Mouse (Mus musculus): Measurements from ENCODE around the gene Bcar3. TPM values are rescaled to one million over a fixed set of nuclear protein-coding genes. Genes with fewer than 3 reads are reported as not detected.

Gene Bcar3
- polyA plus RNA-seq, 1 experiment = 8.2 TPM

- no peak for DNase-seq
- WGBS = 90% methylated on average over 12 of the region's 12 CpGs
- TF ChIP-seq POLR2A (IDR thresholded peaks at IDR 0.05; ENCODE audit: control insufficient read depth, extremely low read depth, insufficient read depth, low read length, poor library complexity) = no peak
- TF ChIP-seq CTCF (IDR thresholded peaks at IDR 0.05; ENCODE audit: borderline replicate concordance, control insufficient read depth, extremely low read depth, insufficient read depth, low read length, poor library complexity) = no peak
- no peak overlapping the region for H3K27ac ChIP-seq (ENCODE audit: control insufficient read depth, insufficient read depth, low read length)
- H3K4me3 ChIP-seq (ENCODE audit: control insufficient read depth, insufficient read depth, low read length) = no peak overlapping the region
- no peaks in the 10 kb centered on the region for H3K27me3 ChIP-seq (ENCODE audit: control insufficient read depth, insufficient read depth, low read length)
- H3K36me3 ChIP-seq (ENCODE audit: control insufficient read depth, insufficient read depth, low read length) = no peaks in the 10 kb centered on the region
- H3K4me1 ChIP-seq (replicated peaks; ENCODE audit: control insufficient read depth, insufficient read depth, low read length) = peaks cover 11% of the 10 kb centered on the region
Measured at GRCm38 (mm10) chr3:122471017-122471721, 177.2 kb downstream of the Bcar3 start.

DNA sequence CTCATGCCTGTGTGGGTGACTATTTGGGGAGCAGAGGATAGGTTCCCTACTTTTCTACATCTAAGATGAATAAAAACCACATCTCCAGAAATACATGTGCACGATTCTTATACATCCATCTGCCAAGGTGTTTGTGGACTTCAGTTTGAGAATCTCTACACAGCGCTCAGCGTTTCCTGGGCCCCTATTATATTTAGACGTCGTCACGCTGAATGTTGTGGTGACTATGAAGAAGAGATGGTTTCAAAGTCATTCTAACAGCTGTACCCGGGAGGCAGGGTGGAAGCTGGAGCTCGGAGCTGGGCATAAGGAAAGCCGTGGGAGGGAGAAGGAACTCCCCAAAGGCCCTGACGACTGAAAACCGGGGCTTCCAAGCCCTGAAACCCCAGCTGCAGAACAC, 178.5 kb downstream of the Bcar3 start:
- no peaks in the 10 kb centered on the region for H3K36me3 ChIP-seq (ENCODE audit: control insufficient read depth, insufficient read depth, low read length)
- H3K4me3 ChIP-seq (ENCODE audit: control insufficient read depth, insufficient read depth, low read length) = no peak overlapping the region
- H3K27ac ChIP-seq (ENCODE audit: control insufficient read depth, insufficient read depth, low read length) = no peak overlapping the region
- 89% methylated on average over 11 of the region's 11 CpGs for WGBS
- H3K27me3 ChIP-seq (ENCODE audit: control insufficient read depth, insufficient read depth, low read length) = no peaks in the 10 kb centered on the region
- TF ChIP-seq CTCF (IDR thresholded peaks at IDR 0.05; ENCODE audit: borderline replicate concordance, control insufficient read depth, extremely low read depth, insufficient read depth, low read length, poor library complexity) = no peak
- TF ChIP-seq POLR2A (IDR thresholded peaks at IDR 0.05; ENCODE audit: control insufficient read depth, extremely low read depth, insufficient read depth, low read length, poor library complexity) = no peak
- peaks cover 11% of the 10 kb centered on the region for H3K4me1 ChIP-seq (replicated peaks; ENCODE audit: control insufficient read depth, insufficient read depth, low read length)
- DNase-seq = no peak

GRCm38 (mm10) chr3:122473523-122474034, 179.6 kb downstream of the Bcar3 start:
- Histone ChIP-seq H3K4me1 (replicated peaks; ENCODE audit: control insufficient read depth, insufficient read depth, low read length) (peaks cover 11% of the 10 kb centered on the region), H3K27me3 (ENCODE audit: control insufficient read depth, insufficient read depth, low read length) (no peaks in the 10 kb centered on the region), H3K36me3 (ENCODE audit: control insufficient read depth, insufficient read depth, low read length) (no peaks in the 10 kb centered on the region), H3K27ac (ENCODE audit: control insufficient read depth, insufficient read depth, low read length) (no peak overlapping the region), H3K4me3 (ENCODE audit: control insufficient read depth, insufficient read depth, low read length) (no peak overlapping the region)
- WGBS = 88% methylated on average over 11 of the region's 11 CpGs
- no peak for DNase-seq
- no peak for TF ChIP-seq CTCF (IDR thresholded peaks at IDR 0.05; ENCODE audit: borderline replicate concordance, control insufficient read depth, extremely low read depth, insufficient read depth, low read length, poor library complexity)
- no peak for TF ChIP-seq POLR2A (IDR thresholded peaks at IDR 0.05; ENCODE audit: control insufficient read depth, extremely low read depth, insufficient read depth, low read length, poor library complexity)

DNA sequence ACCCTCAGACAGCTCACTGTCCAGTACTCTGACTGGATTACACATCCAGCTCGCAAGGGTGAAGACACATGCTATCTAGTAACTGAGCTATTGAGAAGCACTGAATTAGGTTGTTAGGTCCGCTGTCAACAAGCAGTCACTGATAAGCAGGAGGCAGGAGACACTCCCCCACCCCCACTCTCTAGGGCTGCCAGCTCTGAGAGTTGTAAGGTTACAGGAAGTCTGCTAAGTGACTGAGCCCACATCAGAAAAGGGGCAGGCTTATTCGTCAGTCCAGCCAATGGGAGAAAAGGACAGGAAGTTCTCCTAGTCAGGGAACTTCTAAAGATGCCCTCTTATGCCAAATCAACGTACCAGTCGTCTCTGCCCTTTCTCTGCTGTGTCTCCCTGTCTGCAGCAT, 180.1 kb downstream of the Bcar3 start:
- TF ChIP-seq POLR2A (IDR thresholded peaks at IDR 0.05; ENCODE audit: control insufficient read depth, extremely low read depth, insufficient read depth, low read length, poor library complexity) (no peak), CTCF (IDR thresholded peaks at IDR 0.05; ENCODE audit: borderline replicate concordance, control insufficient read depth, extremely low read depth, insufficient read depth, low read length, poor library complexity) (no peak)
- H3K4me1 ChIP-seq (replicated peaks; ENCODE audit: control insufficient read depth, insufficient read depth, low read length) = peaks cover 11% of the 10 kb centered on the region
- H3K4me3 ChIP-seq (ENCODE audit: control insufficient read depth, insufficient read depth, low read length) = no peak overlapping the region
- 11% methylated on average over 5 of the region's 5 CpGs for WGBS
- H3K36me3 ChIP-seq (ENCODE audit: control insufficient read depth, insufficient read depth, low read length) = no peaks in the 10 kb centered on the region
- H3K27ac ChIP-seq (ENCODE audit: control insufficient read depth, insufficient read depth, low read length) = no peak overlapping the region
- no peaks in the 10 kb centered on the region for H3K27me3 ChIP-seq (ENCODE audit: control insufficient read depth, insufficient read depth, low read length)
- DNase-seq = peak; percentile 64

DNA sequence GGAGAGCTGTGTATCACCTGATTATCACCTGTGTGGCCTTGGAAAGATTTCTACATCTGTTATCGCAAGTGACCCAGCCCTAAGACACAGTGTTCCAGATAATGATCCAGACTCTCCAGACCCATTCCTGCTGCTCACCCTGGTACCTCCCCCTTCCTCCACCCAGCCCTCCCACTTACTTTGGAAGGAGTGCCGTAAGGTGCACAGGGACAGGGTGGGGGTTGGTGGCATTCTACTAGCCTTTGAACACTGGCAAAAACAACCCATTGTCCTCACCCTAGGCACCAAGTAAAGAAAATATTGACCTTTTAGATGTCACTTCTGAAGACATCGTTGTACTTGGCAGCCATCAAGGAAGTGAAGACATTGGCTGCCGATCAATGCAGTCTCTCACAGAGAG, 180.9 kb downstream of the Bcar3 start:
- no peak for DNase-seq
- Histone ChIP-seq H3K27ac (ENCODE audit: control insufficient read depth, insufficient read depth, low read length) (no peak overlapping the region), H3K4me3 (ENCODE audit: control insufficient read depth, insufficient read depth, low read length) (no peak overlapping the region), H3K27me3 (ENCODE audit: control insufficient read depth, insufficient read depth, low read length) (no peaks in the 10 kb centered on the region), H3K36me3 (ENCODE audit: control insufficient read depth, insufficient read depth, low read length) (no peaks in the 10 kb centered on the region), H3K4me1 (replicated peaks; ENCODE audit: control insufficient read depth, insufficient read depth, low read length) (peaks cover 11% of the 10 kb centered on the region)
- 76% methylated on average over 4 of the region's 4 CpGs for WGBS
- TF ChIP-seq POLR2A (IDR thresholded peaks at IDR 0.05; ENCODE audit: control insufficient read depth, extremely low read depth, insufficient read depth, low read length, poor library complexity) (no peak), CTCF (IDR thresholded peaks at IDR 0.05; ENCODE audit: borderline replicate concordance, control insufficient read depth, extremely low read depth, insufficient read depth, low read length, poor library complexity) (no peak)

DNA sequence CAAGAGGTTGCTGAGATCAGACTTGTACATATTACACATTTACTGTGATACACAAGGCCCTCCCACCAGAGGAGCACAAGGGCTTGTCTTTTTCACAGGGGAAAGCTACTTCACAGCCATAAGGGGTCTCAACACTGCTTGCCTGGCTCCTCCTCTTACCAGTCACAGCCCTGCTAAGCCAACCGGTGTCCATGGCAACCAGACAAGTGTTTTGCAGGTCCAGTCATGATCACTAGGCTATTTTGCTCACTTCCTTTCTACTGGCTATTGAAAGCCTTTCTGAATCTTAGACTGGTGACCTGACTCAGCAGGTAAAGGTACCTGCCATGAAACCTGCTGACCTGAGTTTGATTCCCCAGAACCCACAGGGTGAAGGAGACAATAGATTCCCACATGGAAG, 181.8 kb downstream of the Bcar3 start:
- 91% methylated on average over 1 of the region's 1 CpGs for WGBS
- DNase-seq = no peak
- H3K27me3 ChIP-seq (ENCODE audit: control insufficient read depth, insufficient read depth, low read length) = no peaks in the 10 kb centered on the region
- no peak overlapping the region for H3K27ac ChIP-seq (ENCODE audit: control insufficient read depth, insufficient read depth, low read length)
- TF ChIP-seq POLR2A (IDR thresholded peaks at IDR 0.05; ENCODE audit: control insufficient read depth, extremely low read depth, insufficient read depth, low read length, poor library complexity) (no peak), CTCF (IDR thresholded peaks at IDR 0.05; ENCODE audit: borderline replicate concordance, control insufficient read depth, extremely low read depth, insufficient read depth, low read length, poor library complexity) (no peak)
- peaks cover 11% of the 10 kb centered on the region for H3K4me1 ChIP-seq (replicated peaks; ENCODE audit: control insufficient read depth, insufficient read depth, low read length)
- H3K4me3 ChIP-seq (ENCODE audit: control insufficient read depth, insufficient read depth, low read length) = no peak overlapping the region
- H3K36me3 ChIP-seq (ENCODE audit: control insufficient read depth, insufficient read depth, low read length) = no peaks in the 10 kb centered on the region
